Comparison of ENCODE assay signal across 8 mouse cellular contexts in genomic region chr7:27685681-27686080, GRCm38 (mm10). TPM values are rescaled to one million over a fixed set of nuclear protein-coding genes. Genes with fewer than 3 reads are reported as not detected.
A peak's percentile ranks its signal among the peaks of the same experiment; 100 is the strongest.
DNase-seq lines count a peak whose midpoint lies in the region; ATAC-seq and TF ChIP-seq lines count a peak whose summit lies in the region.

No protein-coding gene starts in this region.

- peak in 1 of 2 experiments; percentile 50 for DNase-seq in cerebellum, adult 2 months
- peak; percentile 18 to 30 for DNase-seq in B cell, adult 2 months
- peak; percentile 29 for DNase-seq in forebrain, embryonic 10.5 days (ENCODE audit: extremely low spot score, low spot score)
- peak; percentile 10 for DNase-seq in lung, postnatal 25 days (ENCODE audit: low spot score)
- DNase-seq in stomach, postnatal 0 days (ENCODE audit: low spot score): no peak
- no peak for DNase-seq in urinary bladder, postnatal 14 days (ENCODE audit: low spot score)
- DNase-seq in thymus, postnatal 10 days (ENCODE audit: low spot score in 2 of 2): no peak

- no peak for TF ChIP-seq EP300 in stomach, postnatal 0 days (optimal IDR thresholded peaks at IDR 0.05)

- WGBS in cerebellum, adult 2 months: under 1% methylated on average over 6 of the region's 6 CpGs
- WGBS in forebrain, embryonic 10.5 days: 3% methylated on average over 6 of the region's 6 CpGs
- WGBS in stomach, postnatal 0 days: under 1% methylated on average over 6 of the region's 6 CpGs

- H3K4me1 ChIP-seq in cerebellum, adult 2 months (ENCODE audit: control insufficient read depth, insufficient read depth, low read length): peaks cover 4% of the 10 kb centered on the region; the same call in 1 of the 2 replicates
- peaks cover 24% of the 10 kb centered on the region for H3K4me1 ChIP-seq in forebrain, embryonic 10.5 days
- no peaks in the 10 kb centered on the region for H3K4me1 ChIP-seq in stomach, postnatal 0 days (replicated peaks; ENCODE audit: control insufficient read depth, insufficient read depth)

- H3K4me2 ChIP-seq in stomach, postnatal 0 days (replicated peaks; ENCODE audit: low read depth): no peak overlapping the region

- ATAC-seq in cerebellum, adult (ENCODE audit: insufficient number of reproducible peaks, low FRiP score, low TSS enrichment): no peak
- ATAC-seq in stomach, postnatal 0 days (ENCODE audit: low FRiP score, low TSS enrichment): no peak

- H3K27me3 ChIP-seq in cerebellum, adult 2 months (ENCODE audit: control insufficient read depth, insufficient read depth, low read length): no peaks in the 10 kb centered on the region
- H3K27me3 ChIP-seq in forebrain, embryonic 10.5 days (ENCODE audit: poor library complexity, severe bottlenecking): no peaks in the 10 kb centered on the region
- no peaks in the 10 kb centered on the region for H3K27me3 ChIP-seq in stomach, postnatal 0 days (ENCODE audit: control insufficient read depth, insufficient read depth, low read length)

- no peak for TF ChIP-seq POLR2A in cerebellum, adult 2 months (IDR thresholded peaks at IDR 0.05; ENCODE audit: borderline replicate concordance, insufficient read depth, low read length)

- no peak overlapping the region for H3K4me3 ChIP-seq in cerebellum, adult 2 months (replicated peaks; ENCODE audit: insufficient read depth, low read depth, low read length)
- H3K4me3 ChIP-seq in forebrain, embryonic 10.5 days: peak overlapping the region; percentile 33
- H3K4me3 ChIP-seq in stomach, postnatal 0 days (ENCODE audit: low read depth, low read length): no peak overlapping the region

- no peak overlapping the region for H3K9ac ChIP-seq in stomach, postnatal 0 days (ENCODE audit: low read length)

- peak; percentile 33; the same call in 1 of the 2 replicates for TF ChIP-seq CTCF in cerebellum, adult 2 months (IDR thresholded peaks at IDR 0.05; ENCODE audit: borderline replicate concordance, insufficient read depth, low read depth, low read length)
- peak; percentile 90 for TF ChIP-seq CTCF in stomach, postnatal 0 days (IDR thresholded peaks at IDR 0.05; ENCODE audit: low read depth)

- no peak overlapping the region for H3K27ac ChIP-seq in cerebellum, adult 2 months (ENCODE audit: insufficient read depth, low read length)
- H3K27ac ChIP-seq in forebrain, embryonic 10.5 days: peak overlapping the region; percentile 65
- no peak overlapping the region for H3K27ac ChIP-seq in stomach, postnatal 0 days (replicated peaks)

- H3K9me3 ChIP-seq in forebrain, embryonic 10.5 days: no peaks in the 10 kb centered on the region
- H3K9me3 ChIP-seq in stomach, postnatal 0 days (ENCODE audit: control insufficient read depth, low read length): no peaks in the 10 kb centered on the region

- no peaks in the 10 kb centered on the region for H3K36me3 ChIP-seq in forebrain, embryonic 10.5 days (replicated peaks)
- H3K36me3 ChIP-seq in stomach, postnatal 0 days (ENCODE audit: control insufficient read depth, insufficient read depth, low read length): no peaks in the 10 kb centered on the region

RNA-seq across cellular contexts. Expression of gene Zfp607b, which starts 3.5 kb away (rescaled TPM):
- polyA plus RNA-seq in cerebellum, adult 2 months (2012; rRNA removed): 4.3 and 4.6 TPM in 2 replicates
- 6.7 and 7.6 TPM in 2 replicates for polyA plus RNA-seq in forebrain, embryonic 10.5 days (2016; fragmentation: Nextera tagmentation; extraction: Ambion mirVana)
- polyA plus RNA-seq in stomach, postnatal 0 days (2015; fragmentation: Nextera tagmentation; extraction: Ambion mirVana): 1.9 and 2.0 TPM in 2 replicates

RNA-seq across cellular contexts. Expression of gene Map3k10, which starts 11.3 kb away (rescaled TPM):
- polyA plus RNA-seq in cerebellum, adult 2 months (2012; rRNA removed): 96.7 and 99.4 TPM in 2 replicates
- 7.9 and 8.3 TPM in 2 replicates for polyA plus RNA-seq in forebrain, embryonic 10.5 days (2016; fragmentation: Nextera tagmentation; extraction: Ambion mirVana)
- polyA plus RNA-seq in stomach, postnatal 0 days (2015; fragmentation: Nextera tagmentation; extraction: Ambion mirVana): 4.2 and 4.6 TPM in 2 replicates

RNA-seq across cellular contexts. Expression of gene Ttc9b, which starts 32.0 kb away (rescaled TPM):
- 62.2 and 67.5 TPM in 2 replicates for polyA plus RNA-seq in cerebellum, adult 2 months (2012; rRNA removed)
- polyA plus RNA-seq in forebrain, embryonic 10.5 days (2016; fragmentation: Nextera tagmentation; extraction: Ambion mirVana): 2.8 and 3.7 TPM in 2 replicates
- polyA plus RNA-seq in stomach, postnatal 0 days (2015; fragmentation: Nextera tagmentation; extraction: Ambion mirVana): 1.4 and 1.6 TPM in 2 replicates

RNA-seq across cellular contexts. Expression of gene Zfp60, which starts 45.5 kb away (rescaled TPM):
- polyA plus RNA-seq in cerebellum, adult 2 months (2012; rRNA removed): 15.8 and 16.3 TPM in 2 replicates
- 70.8 and 76.5 TPM in 2 replicates for polyA plus RNA-seq in forebrain, embryonic 10.5 days (2016; fragmentation: Nextera tagmentation; extraction: Ambion mirVana)
- polyA plus RNA-seq in stomach, postnatal 0 days (2015; fragmentation: Nextera tagmentation; extraction: Ambion mirVana): 8.4 and 9.3 TPM in 2 replicates

Comparison
In these comparisons a context has a peak if more than half of its experiments do, and no peak if none do; other contexts are left out.
1. DNase-seq: peak in B cell, adult 2 months (2 of 2), forebrain, embryonic 10.5 days (single experiment) and lung, postnatal 25 days (single experiment); none in stomach, postnatal 0 days (single experiment), urinary bladder, postnatal 14 days (single experiment) and thymus, postnatal 10 days (0 of 2).
2. RNA of gene Map3k10, which starts 11.3 kb away (polyA plus RNA-seq): 96.7 to 99.4 TPM in cerebellum, adult 2 months; 7.9 to 8.3 TPM in forebrain, embryonic 10.5 days and 4.2 to 4.6 TPM in stomach, postnatal 0 days; every median in the first group is over 10 times any median in the second.
3. RNA of gene Ttc9b, which starts 32.0 kb away (polyA plus RNA-seq): 62.2 to 67.5 TPM in cerebellum, adult 2 months; 2.8 to 3.7 TPM in forebrain, embryonic 10.5 days and 1.4 to 1.6 TPM in stomach, postnatal 0 days; every median in the first group is over 10 times any median in the second.